Mouse (Mus musculus): ENCODE data around the gene Aamp. TPM values are rescaled to one million over a fixed set of nuclear protein-coding genes. Genes with fewer than 3 reads are reported as not detected.

The Aamp gene
- polyA plus RNA-seq, 1 experiment from 2014 or later, result 257 TPM

GRCm38 (mm10) chr1:74240832-74241231 lies 43.7 kb downstream of the Aamp start:
- no peak for DNase-seq (ENCODE audit: low read depth, low spot score)
- CTCF ChIA-PET, result no interaction called here
- no peak for TF ChIP-seq CTCF (IDR thresholded peaks at IDR 0.05)
- no peaks in the 10 kb centered on the region for H3K27me3 ChIP-seq
- POLR2A ChIA-PET, result interaction anchor here (0.7 to 1.4 kb wide), 2 partner anchors 27 to 45 kb away, joined by 3 read pairs; no protein-coding TSS in a partner anchor
- ATAC-seq, result no peak
- in situ Hi-C loops (cut with MboI; ENCODE audit: low pct_unique_long_range_greater_than_20kb), result no loop called here

- CTCF ChIA-PET, result no interaction called here
- in situ Hi-C loops (cut with MboI; ENCODE audit: low pct_unique_long_range_greater_than_20kb), result no loop called here
- DNase-seq (ENCODE audit: low read depth, low spot score), result no peak
- no peak for TF ChIP-seq CTCF (IDR thresholded peaks at IDR 0.05)
- POLR2A ChIA-PET, result interaction anchor here (0.7 to 1.4 kb wide), 4 partner anchors 24 to 45 kb away, joined by 3 to 4 read pairs (median 3); no protein-coding TSS in a partner anchor
- H3K27me3 ChIP-seq, result no peaks in the 10 kb centered on the region
- no peak for ATAC-seq
Measured at GRCm38 (mm10) chr1:74240311-74240710, 44.2 kb downstream of the Aamp start.

GRCm38 (mm10) chr1:74239618-74240017 lies 44.9 kb downstream of the Aamp start:
- POLR2A ChIA-PET, result interaction anchor here (0.7 to 4.9 kb wide), 5 partner anchors 9 to 46 kb away, joined by 3 to 41 read pairs (median 3); no protein-coding TSS in a partner anchor
- DNase-seq (ENCODE audit: low read depth, low spot score) (no peak), ATAC-seq (no peak)
- CTCF ChIA-PET, result interaction anchor here (1.6 to 1.9 kb wide), 2 partner anchors 9 to 47 kb away, joined by 4 to 7 read pairs; no protein-coding TSS in a partner anchor
- no peaks in the 10 kb centered on the region for H3K27me3 ChIP-seq
- in situ Hi-C loops (cut with MboI; ENCODE audit: low pct_unique_long_range_greater_than_20kb), result no loop called here
- TF ChIP-seq CTCF (IDR thresholded peaks at IDR 0.05), result no peak

- no peak for DNase-seq (ENCODE audit: low read depth, low spot score)
- ChIA-PET POLR2A (interaction anchor here (0.7 to 4.9 kb wide), 3 partner anchors 9 to 36 kb away, joined by 3 to 41 read pairs (median 4); no protein-coding TSS in a partner anchor), CTCF (interaction anchor here (1.4 to 1.9 kb wide), 3 partner anchors 8 to 47 kb away, joined by 3 to 7 read pairs (median 4); no protein-coding TSS in a partner anchor)
- H3K27me3 ChIP-seq, result no peaks in the 10 kb centered on the region
- in situ Hi-C loops (cut with MboI; ENCODE audit: low pct_unique_long_range_greater_than_20kb), result no loop called here
- TF ChIP-seq CTCF (IDR thresholded peaks at IDR 0.05), result no peak
- ATAC-seq, result no peak
Measured at GRCm38 (mm10) chr1:74239162-74239561, 45.4 kb downstream of the Aamp start.

GRCm38 (mm10) chr1:74238136-74238535 lies 46.4 kb downstream of the Aamp start:
- POLR2A ChIA-PET, result interaction anchor here (1.3 to 4.9 kb wide), 2 partner anchors 10 to 13 kb away, joined by 3 to 41 read pairs; no protein-coding TSS in a partner anchor
- H3K27me3 ChIP-seq, result no peaks in the 10 kb centered on the region
- ATAC-seq (no peak), DNase-seq (ENCODE audit: low read depth, low spot score) (no peak)
- CTCF ChIA-PET, result interaction anchor here (1.1 to 1.9 kb wide), 4 partner anchors 9 to 48 kb away, joined by 3 to 7 read pairs (median 4); no protein-coding TSS in a partner anchor
- TF ChIP-seq CTCF (IDR thresholded peaks at IDR 0.05), result no peak
- in situ Hi-C loops (cut with MboI; ENCODE audit: low pct_unique_long_range_greater_than_20kb), result no loop called here

GRCm38 (mm10) chr1:74237671-74238070 lies 46.9 kb downstream of the Aamp start:
- TF ChIP-seq CTCF (IDR thresholded peaks at IDR 0.05), result no peak
- ChIA-PET POLR2A (interaction anchor here (1.2 to 4.9 kb wide), 3 partner anchors 11 to 31 kb away, joined by 3 to 41 read pairs (median 4); no protein-coding TSS in a partner anchor), CTCF (interaction anchor here (1.1 to 1.9 kb wide), 2 partner anchors 11 to 15 kb away, joined by 3 to 7 read pairs; no protein-coding TSS in a partner anchor)
- no peaks in the 10 kb centered on the region for H3K27me3 ChIP-seq
- no peak for DNase-seq (ENCODE audit: low read depth, low spot score)
- in situ Hi-C loops (cut with MboI; ENCODE audit: low pct_unique_long_range_greater_than_20kb), result no loop called here
- no peak for ATAC-seq

- in situ Hi-C loops (cut with MboI; ENCODE audit: low pct_unique_long_range_greater_than_20kb), result no loop called here
- H3K27me3 ChIP-seq, result no peaks in the 10 kb centered on the region
- CTCF ChIA-PET, result interaction anchor here (1.1 kb wide), 2 partner anchors 14 to 16 kb away, joined by 3 read pairs; no protein-coding TSS in a partner anchor
- DNase-seq (ENCODE audit: low read depth, low spot score) (no peak), ATAC-seq (no peak)
- no peak for TF ChIP-seq CTCF (IDR thresholded peaks at IDR 0.05)
- POLR2A ChIA-PET, result interaction anchor here (1.0 to 4.9 kb wide), 5 partner anchors 12 to 49 kb away, joined by 3 to 41 read pairs (median 4); no protein-coding TSS in a partner anchor
Measured at GRCm38 (mm10) chr1:74236590-74237317, 47.8 kb downstream of the Aamp start.

- ChIA-PET CTCF (interaction anchor here (1.1 kb wide), 1 partner anchor 15 kb away, joined by 3 read pairs; no protein-coding TSS in a partner anchor), POLR2A (interaction anchor here (0.8 to 4.9 kb wide), 4 partner anchors 9 to 50 kb away, joined by 3 to 41 read pairs (median 4); no protein-coding TSS in a partner anchor)
- no peaks in the 10 kb centered on the region for H3K27me3 ChIP-seq
- in situ Hi-C loops (cut with MboI; ENCODE audit: low pct_unique_long_range_greater_than_20kb), result no loop called here
- ATAC-seq (peak; percentile 66), DNase-seq (ENCODE audit: low read depth, low spot score) (peak; percentile 64)
- no peak for TF ChIP-seq CTCF (IDR thresholded peaks at IDR 0.05)
Measured at GRCm38 (mm10) chr1:74235938-74236589, 48.5 kb downstream of the Aamp start, which contains the start of gene Arpc2. Arpc2 (plus strand) TSS chr1:74236084.

GRCm38 (mm10) chr1:74230992-74231391 lies 53.5 kb downstream of the Aamp start:
- DNase-seq (ENCODE audit: low read depth, low spot score) (no peak), ATAC-seq (no peak)
- in situ Hi-C loops (cut with MboI; ENCODE audit: low pct_unique_long_range_greater_than_20kb), result no loop called here
- ChIA-PET CTCF (no interaction called here), POLR2A (interaction anchor here (0.6 to 1.0 kb wide), 2 partner anchors 54 to 1506 kb away, joined by 3 read pairs; partner anchors contain the start of genes Aamp and Pnkd)
- TF ChIP-seq CTCF (IDR thresholded peaks at IDR 0.05), result no peak
- no peaks in the 10 kb centered on the region for H3K27me3 ChIP-seq

- DNase-seq (ENCODE audit: low read depth, low spot score) (no peak), ATAC-seq (no peak)
- ChIA-PET POLR2A (interaction anchor here (1.0 kb wide), 1 partner anchor 55 kb away, joined by 3 read pairs; the partner anchor contains the start of genes Aamp and Pnkd), CTCF (interaction anchor here (1.0 to 1.4 kb wide), 2 partner anchors 9 to 13 kb away, joined by 3 to 4 read pairs; no protein-coding TSS in a partner anchor)
- H3K27me3 ChIP-seq, result no peaks in the 10 kb centered on the region
- no peak for TF ChIP-seq CTCF (IDR thresholded peaks at IDR 0.05)
- in situ Hi-C loops (cut with MboI; ENCODE audit: low pct_unique_long_range_greater_than_20kb), result no loop called here
Measured at GRCm38 (mm10) chr1:74229942-74230341, 54.6 kb downstream of the Aamp start.

Other genes starting within 250 kb of the Aamp start
- gene Tns1, start 160.3 kb downstream of the Aamp start, polyA plus RNA-seq (2021), result 393 TPM
- 0.72 TPM for gene Rufy4, start 159.2 kb downstream of the Aamp start, polyA plus RNA-seq (2021)
- 0.01 TPM for gene Cxcr2, start 130.7 kb downstream of the Aamp start, polyA plus RNA-seq (2021)
- not detected for gene Cxcr1, start 90.1 kb downstream of the Aamp start, polyA plus RNA-seq (2021)
- 419 TPM for gene Arpc2, start 48.7 kb downstream of the Aamp start, polyA plus RNA-seq (2021)
- gene Gpbar1, start 6.2 kb downstream of the Aamp start, polyA plus RNA-seq (2021), result 1.7 TPM
- 158 TPM for gene Pnkd, start 192 bp upstream of the Aamp start, polyA plus RNA-seq (2021)
- 28.0 TPM for gene Tmbim1, start 20.9 kb upstream of the Aamp start, polyA plus RNA-seq (2021)
- 2.2 TPM for gene Catip, start 77.4 kb upstream of the Aamp start, polyA plus RNA-seq (2021)
- gene Slc11a1, start 90.5 kb upstream of the Aamp start, polyA plus RNA-seq (2021), result 0.10 TPM
- gene Ctdsp1, start 106.8 kb upstream of the Aamp start, polyA plus RNA-seq (2021), result 81.9 TPM
- 0.13 TPM for gene Vil1, start 124.6 kb upstream of the Aamp start, polyA plus RNA-seq (2021)
- 43.5 TPM for gene Cnot9, start 221.3 kb upstream of the Aamp start, polyA plus RNA-seq (2021)

Measured in Patski (cell line).